Mouse (Mus musculus): ENCODE results near the gene Prkaa1. TPM values are rescaled to one million over a fixed set of nuclear protein-coding genes. Genes with fewer than 3 reads are reported as not detected.

Gene Prkaa1
- total RNA-seq, 2 experiments from 2014 or later, result 13.5 to 13.8 TPM

DNA sequence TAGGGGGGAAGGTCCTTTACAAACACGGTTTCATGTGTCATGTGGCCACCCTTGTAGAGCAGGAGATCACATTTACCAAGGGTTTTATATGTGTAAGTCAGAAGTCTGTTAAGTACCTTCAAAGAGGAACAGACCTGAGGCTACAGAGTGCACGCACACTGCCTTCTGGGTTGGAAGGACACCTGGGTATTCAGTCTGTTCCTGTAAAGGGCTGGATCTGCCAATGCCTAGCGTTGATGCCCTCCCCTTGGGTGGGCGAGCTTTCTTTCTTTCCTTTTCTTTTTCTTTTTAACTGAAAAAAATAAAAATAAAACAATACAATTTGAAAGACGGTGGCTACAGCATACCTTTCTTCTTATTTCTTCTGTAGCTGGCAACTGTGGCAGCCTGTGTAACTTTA lies 11.4 kb downstream of the Prkaa1 start:
- no peak for DNase-seq
- intact Hi-C loops (cut with DNase I; ENCODE audit: low total_unique reads), result no loop called here

- DNase-seq, result no peak
- intact Hi-C loops (cut with DNase I; ENCODE audit: low total_unique reads), result no loop called here
Observed at GRCm38 (mm10) chr15:5156355-5156754, 12.7 kb downstream of the Prkaa1 start.

DNA sequence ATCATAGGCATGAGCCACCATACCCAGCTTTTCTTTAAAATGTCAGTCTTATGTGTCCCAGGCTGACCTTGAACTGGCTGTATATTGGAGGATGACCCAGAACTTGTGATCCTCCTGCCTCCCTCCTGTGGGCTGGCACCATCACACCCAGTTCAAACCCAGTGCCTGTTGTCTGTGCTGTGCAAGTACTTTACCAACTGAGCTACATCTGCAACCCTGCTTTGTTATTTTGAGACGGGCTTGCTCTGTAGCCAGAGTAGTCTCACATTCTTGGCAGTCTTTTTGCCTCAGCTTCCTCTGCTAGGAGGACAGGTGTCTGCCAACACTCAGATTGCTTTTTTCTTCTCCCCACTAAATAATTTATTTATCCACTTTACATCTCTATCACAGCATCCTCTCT lies 13.7 kb downstream of the Prkaa1 start:
- no peak for DNase-seq
- intact Hi-C loops (cut with DNase I; ENCODE audit: low total_unique reads), result no loop called here

- DNase-seq, result peak; percentile 44
- intact Hi-C loops (cut with DNase I; ENCODE audit: low total_unique reads), result no loop called here
Observed at GRCm38 (mm10) chr15:5158827-5159226, 15.2 kb downstream of the Prkaa1 start.

DNA sequence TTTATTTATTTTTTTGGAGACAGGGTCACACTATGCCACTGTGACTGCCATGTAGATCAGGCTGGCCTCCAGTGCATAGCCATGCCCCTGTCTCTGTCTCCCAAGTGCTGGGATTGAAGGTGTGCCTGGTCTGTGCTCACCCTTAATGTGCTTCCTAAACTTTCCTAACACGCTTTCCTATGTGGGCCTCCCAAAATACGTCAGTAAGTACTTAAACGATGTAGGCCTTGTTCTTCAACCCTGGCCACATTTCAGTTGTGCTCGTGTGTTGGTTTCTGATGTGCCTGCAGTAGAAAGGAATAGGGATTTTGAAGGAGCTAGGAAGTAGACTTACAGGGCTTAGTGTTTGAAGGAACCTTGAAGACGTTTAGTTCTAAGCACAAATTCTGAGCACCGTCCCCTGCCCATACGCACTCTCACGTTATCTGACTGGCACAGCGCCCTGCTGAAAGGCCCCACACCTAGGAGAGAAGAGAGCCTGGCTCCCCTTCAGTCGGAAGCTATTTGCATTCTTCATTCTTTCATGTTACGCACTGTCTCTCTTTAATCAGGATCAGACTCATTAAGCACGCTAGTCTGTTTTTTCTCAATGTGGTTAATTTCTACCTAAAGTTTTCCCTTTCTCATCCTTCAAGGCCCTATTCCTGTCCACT lies 21.6 kb downstream of the Prkaa1 start:
- DNase-seq, result no peak
- intact Hi-C loops (cut with DNase I; ENCODE audit: low total_unique reads), result no loop called here

- no peak for DNase-seq
Observed at GRCm38 (mm10) chr15:5173217-5173820, 29.7 kb downstream of the Prkaa1 start.

GRCm38 (mm10) chr15:5184668-5185330 lies 41.1 kb downstream of the Prkaa1 start:
- no peak for DNase-seq
- intact Hi-C loops (cut with DNase I; ENCODE audit: low total_unique reads), result loop anchor here (10.0 kb wide), 1 partner anchor 70 kb away; the partner anchor contains the start of gene Rpl37

More at GRCm38 (mm10) chr15:5173217-5173820, 29.7 kb downstream of the Prkaa1 start:
- intact Hi-C loops (cut with DNase I; ENCODE audit: low total_unique reads), result no loop called here

DNA sequence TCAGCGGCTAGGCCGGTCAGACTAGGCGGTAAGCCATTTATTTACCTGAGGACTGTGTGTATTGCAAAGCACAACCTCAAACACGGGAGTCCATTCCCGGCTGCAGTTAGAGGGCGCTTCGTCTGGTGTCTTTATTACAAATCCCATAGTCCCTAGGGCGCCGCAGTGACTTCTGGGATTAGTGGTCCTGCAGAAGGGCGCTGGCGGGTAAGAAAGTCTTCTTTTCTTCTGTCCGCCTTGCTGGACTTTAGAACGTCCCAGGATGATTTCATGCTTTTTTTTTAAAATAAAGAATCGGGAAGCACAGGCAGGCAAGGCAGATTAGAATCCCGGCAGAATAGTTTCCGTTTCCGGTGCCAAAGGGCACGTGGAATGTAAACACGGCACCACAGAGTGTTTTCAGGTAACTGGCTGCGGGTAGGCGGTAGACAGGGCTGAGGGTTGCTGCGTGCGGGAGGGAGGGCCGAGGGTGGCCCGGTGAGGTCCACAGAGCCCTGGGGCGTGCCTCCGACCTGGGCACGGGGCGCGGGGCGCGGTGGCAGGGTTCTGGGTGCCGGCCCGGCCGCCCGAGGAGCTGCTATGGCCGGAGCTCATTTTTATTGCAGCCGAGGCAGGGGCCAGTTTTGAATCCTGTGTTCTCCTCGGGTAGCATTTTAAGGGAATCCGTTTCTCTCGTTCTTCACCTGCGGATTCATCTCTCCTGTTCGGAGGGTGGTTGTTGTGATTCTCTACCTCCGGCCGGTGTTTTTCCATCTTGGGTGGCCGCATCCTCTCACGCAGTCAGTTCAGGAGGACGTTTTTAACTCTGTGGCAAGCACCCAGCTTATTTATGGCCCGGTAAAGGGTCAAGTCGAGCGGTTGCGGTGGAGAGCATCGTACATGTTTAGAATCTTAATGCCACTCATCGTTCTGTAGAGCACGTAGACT lies 42.0 kb downstream of the Prkaa1 start, which contains the start of gene Ttc33:
Gene Ttc33, plus strand, starts transcription at position 160 of the 927 bp plus-strand sequence.
- DNase-seq, result peak; percentile 78
- intact Hi-C loops (cut with DNase I; ENCODE audit: low total_unique reads), result loop anchor here (10.0 kb wide), 1 partner anchor 71 kb away; the partner anchor contains the start of gene Rpl37

GRCm38 (mm10) chr15:5186293-5186675 lies 42.6 kb downstream of the Prkaa1 start:
- no peak for DNase-seq
- intact Hi-C loops (cut with DNase I; ENCODE audit: low total_unique reads), result loop anchor here (10.0 kb wide), 1 partner anchor 71 kb away; the partner anchor contains the start of gene Rpl37

DNA sequence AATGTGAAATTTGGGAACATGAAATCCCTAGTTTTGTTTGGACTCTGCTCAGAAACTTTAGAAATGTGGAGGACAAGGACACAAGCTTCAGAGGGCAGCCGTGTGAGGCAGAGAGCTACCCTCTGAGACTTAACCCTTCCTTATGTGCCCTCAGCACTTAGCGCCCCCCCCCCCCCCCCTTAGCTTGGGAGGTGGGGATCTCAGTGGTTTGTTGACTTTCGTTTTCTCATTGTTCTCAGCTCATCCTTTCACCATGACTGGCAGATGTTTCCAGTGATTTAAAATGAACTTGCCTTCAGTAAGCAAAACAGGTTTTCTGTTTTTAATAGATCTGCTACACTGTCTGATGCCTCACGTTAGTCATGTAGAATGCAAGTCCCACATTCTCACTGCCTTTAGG lies 43.5 kb downstream of the Prkaa1 start:
- intact Hi-C loops (cut with DNase I; ENCODE audit: low total_unique reads), result loop anchor here (10.0 kb wide), 1 partner anchor 72 kb away; the partner anchor contains the start of gene Rpl37
- DNase-seq, result no peak

DNA sequence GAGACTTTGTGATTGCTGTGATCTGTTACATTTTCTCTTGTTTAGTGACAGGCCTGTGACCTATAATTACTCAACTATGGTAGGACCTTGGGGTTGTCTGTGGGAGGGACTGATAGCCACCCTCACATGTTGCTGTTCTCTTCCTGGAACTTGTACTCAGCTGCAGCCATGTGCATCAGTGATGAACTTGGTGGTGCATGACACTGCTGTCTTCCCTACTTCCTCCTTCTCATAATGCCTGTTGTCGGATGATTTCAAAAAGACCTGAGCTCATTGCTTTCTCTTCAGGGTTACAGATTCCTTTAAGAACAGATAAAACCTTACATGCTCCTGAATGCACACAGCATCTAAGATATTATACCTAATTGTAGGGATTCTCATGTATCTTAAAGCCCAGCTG lies 44.4 kb downstream of the Prkaa1 start:
- DNase-seq, result no peak
- intact Hi-C loops (cut with DNase I; ENCODE audit: low total_unique reads), result loop anchor here (10.0 kb wide), 1 partner anchor 73 kb away; the partner anchor contains the start of gene Rpl37

- DNase-seq, result peak; percentile 26
- intact Hi-C loops (cut with DNase I; ENCODE audit: low total_unique reads), result loop anchor here (10.0 kb wide), 1 partner anchor 75 kb away; the partner anchor contains the start of gene Rpl37
Observed at GRCm38 (mm10) chr15:5189504-5190093, 45.9 kb downstream of the Prkaa1 start.

DNA sequence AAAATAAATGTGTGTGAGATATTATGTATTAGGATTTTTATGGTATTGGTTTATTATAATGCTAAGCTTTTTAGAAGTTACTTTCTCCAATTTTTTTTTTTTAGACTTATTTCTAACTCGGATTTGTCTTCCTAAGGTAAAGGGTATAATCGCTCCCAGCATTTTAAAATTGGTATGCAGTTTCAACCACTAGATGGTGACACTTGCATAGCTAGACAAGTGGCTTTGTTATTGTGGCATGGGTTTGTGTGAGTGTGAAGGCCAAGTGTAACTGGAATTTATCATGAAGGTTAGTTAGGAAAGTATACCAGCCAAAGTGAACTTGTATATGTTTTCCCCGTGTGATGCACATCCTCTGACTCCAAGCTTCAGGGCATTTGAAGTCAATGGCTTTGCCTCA lies 50.2 kb downstream of the Prkaa1 start:
- intact Hi-C loops (cut with DNase I; ENCODE audit: low total_unique reads), result no loop called here
- no peak for DNase-seq

- intact Hi-C loops (cut with DNase I; ENCODE audit: low total_unique reads), result no loop called here
Observed at GRCm38 (mm10) chr15:5194446-5194845, 50.8 kb downstream of the Prkaa1 start.

GRCm38 (mm10) chr15:5194931-5195330 lies 51.3 kb downstream of the Prkaa1 start:
- intact Hi-C loops (cut with DNase I; ENCODE audit: low total_unique reads), result no loop called here
- no peak for DNase-seq

More at GRCm38 (mm10) chr15:5194446-5194845, 50.8 kb downstream of the Prkaa1 start:
- DNase-seq, result no peak

DNA sequence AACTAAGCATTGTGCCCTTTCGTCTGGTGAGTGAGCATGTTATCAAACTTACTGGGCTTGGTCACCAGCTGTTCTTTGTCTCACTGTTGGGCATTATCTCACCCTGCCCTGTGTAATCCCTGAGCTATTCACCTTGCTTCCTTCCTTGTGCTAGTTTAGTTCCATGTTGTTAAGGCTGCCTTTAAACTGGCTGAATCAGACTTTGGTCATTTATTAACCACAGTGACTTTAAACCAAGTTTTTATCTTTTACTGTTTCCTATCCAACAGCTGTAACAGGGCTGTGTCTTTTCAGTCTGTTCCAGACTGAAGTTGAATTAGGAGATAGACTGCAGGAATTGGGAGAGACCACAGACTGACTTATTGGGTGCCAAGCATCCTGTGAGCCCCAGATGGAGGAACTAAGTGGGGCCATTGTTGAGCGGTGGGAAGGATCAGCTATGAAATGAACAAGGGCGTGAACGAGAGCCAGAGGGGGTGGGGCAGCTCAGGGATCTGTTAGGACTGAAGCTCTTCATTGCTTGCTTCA lies 52.4 kb downstream of the Prkaa1 start:
- no peak for DNase-seq
- intact Hi-C loops (cut with DNase I; ENCODE audit: low total_unique reads), result no loop called here

DNA sequence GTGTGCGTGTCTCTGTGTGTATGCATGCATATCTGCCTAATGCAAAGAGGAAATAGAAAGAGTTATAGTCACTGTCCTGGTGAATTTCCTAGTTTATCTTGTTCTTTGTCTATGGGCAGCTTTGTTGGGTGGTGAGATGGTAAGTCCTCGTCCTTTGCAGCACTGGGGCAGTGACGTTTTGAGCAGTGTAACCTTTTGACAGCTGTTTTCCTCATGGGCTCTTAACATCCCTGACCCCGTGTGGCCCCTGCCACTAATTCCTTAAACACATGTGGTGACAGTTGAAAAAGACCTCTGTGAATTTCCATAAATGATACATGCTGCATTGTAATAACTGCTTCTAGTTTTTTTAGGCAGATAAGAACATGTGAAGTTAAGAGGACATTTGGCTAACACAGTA lies 53.0 kb downstream of the Prkaa1 start:
- intact Hi-C loops (cut with DNase I; ENCODE audit: low total_unique reads), result no loop called here
- DNase-seq, result no peak

DNA sequence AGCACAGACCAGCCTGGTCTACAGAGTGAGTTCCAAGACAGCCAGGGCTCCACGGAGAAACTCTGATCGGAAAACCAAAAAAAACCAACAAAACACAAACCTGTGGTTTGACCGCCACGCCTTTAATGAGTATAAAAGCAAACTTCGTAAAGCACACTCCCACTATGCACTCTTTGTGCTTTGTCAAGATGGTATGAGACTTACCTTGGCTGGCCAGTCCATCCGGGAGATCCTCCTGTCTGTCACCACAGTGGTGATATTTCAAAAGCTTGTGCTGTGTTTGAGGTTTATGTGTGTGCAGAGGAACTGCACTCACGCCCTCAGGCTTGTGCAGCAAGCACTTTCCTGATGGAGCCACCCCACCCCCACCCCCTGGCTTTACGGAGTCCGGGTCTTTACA lies 61.6 kb downstream of the Prkaa1 start:
- DNase-seq, result no peak
- intact Hi-C loops (cut with DNase I; ENCODE audit: low total_unique reads), result no loop called here

DNA sequence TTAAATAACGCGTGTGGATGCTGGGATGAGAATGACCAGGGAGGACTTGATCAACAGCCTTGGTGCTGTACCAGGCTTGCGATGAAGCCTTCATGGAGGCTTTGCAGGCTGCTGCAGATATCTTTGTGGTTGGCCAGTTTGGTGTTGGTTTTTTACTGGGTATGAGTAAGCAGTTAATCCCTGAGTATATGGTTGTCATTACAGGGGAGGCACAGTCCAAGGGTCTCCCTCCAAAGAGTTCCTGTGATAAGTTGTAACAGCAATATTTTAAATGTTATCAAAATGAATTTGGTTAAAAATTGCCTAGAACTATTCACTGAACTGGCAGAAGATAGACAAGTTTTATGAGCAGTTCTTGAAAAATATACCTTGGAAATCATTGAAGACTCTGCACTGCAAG lies 65.5 kb downstream of the Prkaa1 start:
- intact Hi-C loops (cut with DNase I; ENCODE audit: low total_unique reads), result no loop called here
- DNase-seq, result no peak

Data from gastrocnemius, postnatal 14 days (tissue).